Mouse (Mus musculus): ENCODE measurements at regions not wholly inside any gene's neighbourhood (a gene's known extent, or its start where the extent isn't known, plus 50 kb on each side); places are given as distances from the start of the nearest gene placed in this dataset.

- DNase-seq (ENCODE audit: low spot score in 2 of 2) = no peak
Measured at GRCm38 (mm10) chr9:34421956-34422355, 63.7 kb upstream of the Kirrel3 start.

GRCm38 (mm10) chr9:34423062-34423461, 62.6 kb upstream of the Kirrel3 start:
- no peak for DNase-seq (ENCODE audit: low spot score in 2 of 2)

- DNase-seq (ENCODE audit: low spot score in 2 of 2) = no peak
Measured at GRCm38 (mm10) chr9:34426589-34426988, 59.1 kb upstream of the Kirrel3 start.

GRCm38 (mm10) chr9:34427711-34428110, 58.0 kb upstream of the Kirrel3 start:
- DNase-seq (ENCODE audit: low spot score in 2 of 2) = no peak

Measured in right cerebral cortex, postnatal 36 days (tissue).